Mouse (Mus musculus): ENCODE measurements at regions not wholly inside any gene's neighbourhood (a gene's known extent, or its start where the extent isn't known, plus 50 kb on each side); places are given as distances from the start of the nearest gene placed in this dataset.

DNA sequence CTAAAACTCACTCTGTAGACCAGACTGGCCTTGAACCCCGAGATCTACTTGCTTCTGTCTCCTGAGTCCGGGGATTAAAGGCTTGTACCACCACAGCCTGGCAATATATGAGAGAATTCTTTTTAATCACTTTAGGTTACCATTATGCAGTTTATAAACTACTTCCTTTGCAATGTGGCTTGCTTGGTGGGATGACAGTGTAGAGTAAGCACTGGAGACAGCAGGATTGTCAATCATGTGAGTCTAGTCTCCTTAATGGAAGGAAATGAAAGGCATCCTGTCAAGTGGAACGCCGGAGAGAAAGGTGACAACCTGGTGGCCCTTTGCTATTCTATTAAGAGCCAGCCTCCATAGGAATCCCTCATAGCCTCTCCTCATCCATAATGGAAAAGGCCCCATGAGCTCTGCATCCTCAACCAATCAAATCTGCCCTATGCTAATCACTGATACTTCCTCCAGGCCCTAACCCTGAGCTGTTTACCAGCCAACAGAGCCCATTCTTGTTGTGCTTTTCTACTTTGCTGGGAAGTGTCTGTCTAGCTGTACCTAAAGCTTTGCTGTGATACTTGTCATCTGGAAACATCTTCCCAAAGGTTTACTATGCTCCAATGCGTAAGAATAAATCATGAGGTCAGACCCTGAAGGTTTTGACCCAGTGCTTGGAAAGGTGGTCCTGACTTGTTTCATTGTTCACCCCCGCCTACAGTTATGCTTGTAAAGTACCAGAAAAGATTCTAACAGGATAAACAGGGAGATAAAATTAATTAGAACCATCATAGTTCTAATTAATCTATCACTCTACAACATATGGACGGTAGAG is 130.0 kb upstream of the Bank1 start:
- no peaks in the 10 kb centered on the region for H3K27me3 ChIP-seq (replicated peaks)
- H3K27ac ChIP-seq (ENCODE audit: insufficient read depth, low read depth), result no peak overlapping the region
- H3K4me2 ChIP-seq (ENCODE audit: insufficient read depth, low read depth, poor library complexity, severe bottlenecking), result no peak overlapping the region
- in situ Hi-C loops (cut with MboI; ENCODE audit: low pct_ligation_motif_present, low pct_unique_long_range_greater_than_20kb, low sequenced_read_pairs) (no loop called here), dilution Hi-C loops (cut with MboI; ENCODE audit: extremely low pct_ligation_motif_present, extremely low pct_unique_long_range_greater_than_20kb, low sequenced_read_pairs) (no loop called here)
- H3K9me3 ChIP-seq (replicated peaks; ENCODE audit: low read length), result no peaks in the 10 kb centered on the region
- no peak for TF ChIP-seq ZKSCAN1 (IDR thresholded peaks at IDR 0.05; ENCODE audit: borderline replicate concordance, low read depth, low read length)
- no peak for TF ChIP-seq USF1 (IDR thresholded peaks at IDR 0.05; ENCODE audit: low read depth, low read length)
- TF ChIP-seq KAT2A (IDR thresholded peaks at IDR 0.05; ENCODE audit: insufficient replicate concordance, low read length), result no peak
- no peak for TF ChIP-seq MEF2A (IDR thresholded peaks at IDR 0.05; ENCODE audit: borderline replicate concordance, low read depth, low read length)
- TF ChIP-seq MYC (IDR thresholded peaks at IDR 0.05; ENCODE audit: low read depth, low read length), result no peak
- no peak for DNase-seq (ENCODE audit: extremely low read depth)
- no peaks in the 10 kb centered on the region for H3K36me3 ChIP-seq (replicated peaks in 1 of 2; ENCODE audit: control insufficient read depth in 1 of 2, insufficient read depth in 1 of 2, low read length in 1 of 2)
- H3K79me2 ChIP-seq (replicated peaks; ENCODE audit: control insufficient read depth, extremely low read depth, insufficient read depth, poor library complexity, severe bottlenecking), result no peaks in the 10 kb centered on the region
- no peak overlapping the region for H3K4me3 ChIP-seq (replicated peaks in 1 of 3; ENCODE audit: low read depth in 2 of 3, low read length in 2 of 3, poor library complexity in 1 of 3)
- peaks cover 0 to 9% of the 10 kb centered on the region in 2 experiments; a peak in 3 of 4 replicates for H3K4me1 ChIP-seq (ENCODE audit: control insufficient read depth in 1 of 2, insufficient read depth in 2 of 2)
- no peak overlapping the region for H3K9ac ChIP-seq (ENCODE audit: insufficient read depth, low read depth)

DNA sequence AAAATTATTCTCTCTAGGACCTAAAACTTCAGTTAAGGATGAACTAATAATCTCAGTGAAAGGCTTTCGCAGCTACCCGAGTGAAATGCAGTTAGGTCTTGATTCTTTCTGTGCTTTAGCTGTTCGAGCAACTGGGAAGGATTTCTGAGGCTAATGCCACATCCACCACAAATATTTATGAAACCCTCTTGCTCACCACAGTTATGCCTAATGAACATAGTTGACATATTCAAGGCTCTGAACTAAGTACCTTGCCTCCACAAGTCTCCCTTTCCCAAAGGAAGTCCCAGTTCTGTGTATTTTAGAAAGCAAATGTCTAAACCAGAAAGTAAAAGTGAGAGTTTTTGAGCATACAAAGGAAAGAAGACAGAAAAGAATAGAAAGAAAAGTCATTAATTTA is 129.1 kb upstream of the Bank1 start:
- no peak overlapping the region for H3K4me3 ChIP-seq (replicated peaks in 1 of 3; ENCODE audit: low read depth in 2 of 3, low read length in 2 of 3, poor library complexity in 1 of 3)
- in situ Hi-C loops (cut with MboI; ENCODE audit: low pct_ligation_motif_present, low pct_unique_long_range_greater_than_20kb, low sequenced_read_pairs), result no loop called here
- TF ChIP-seq GABPA (IDR thresholded peaks at IDR 0.05; ENCODE audit: insufficient replicate concordance, low read depth, low read length), result no peak
- no peak for TF ChIP-seq SIN3A (IDR thresholded peaks at IDR 0.05; ENCODE audit: low read length)
- TF ChIP-seq NELFE (IDR thresholded peaks at IDR 0.05; ENCODE audit: low read depth, low read length), result no peak
- no peak overlapping the region for H3K4me2 ChIP-seq (ENCODE audit: insufficient read depth, low read depth, poor library complexity, severe bottlenecking)
- no peak for DNase-seq (ENCODE audit: extremely low read depth)
- no peaks in the 10 kb centered on the region for H3K36me3 ChIP-seq (replicated peaks in 1 of 2; ENCODE audit: control insufficient read depth in 1 of 2, insufficient read depth in 1 of 2, low read length in 1 of 2)
- no peaks in the 10 kb centered on the region for H3K79me2 ChIP-seq (replicated peaks; ENCODE audit: control insufficient read depth, extremely low read depth, insufficient read depth, poor library complexity, severe bottlenecking)
- no peak overlapping the region for H3K27ac ChIP-seq (ENCODE audit: insufficient read depth, low read depth)
- H3K9me3 ChIP-seq (replicated peaks; ENCODE audit: low read length), result no peaks in the 10 kb centered on the region
- dilution Hi-C loops (cut with MboI; ENCODE audit: extremely low pct_ligation_motif_present, extremely low pct_unique_long_range_greater_than_20kb, low sequenced_read_pairs), result no loop called here
- no peaks in the 10 kb centered on the region for H3K27me3 ChIP-seq (replicated peaks)
- no peak overlapping the region for H3K9ac ChIP-seq (ENCODE audit: insufficient read depth, low read depth)
- peaks cover 0 to 15% of the 10 kb centered on the region in 2 experiments; a peak in 3 of 4 replicates for H3K4me1 ChIP-seq (ENCODE audit: control insufficient read depth in 1 of 2, insufficient read depth in 2 of 2)

DNA sequence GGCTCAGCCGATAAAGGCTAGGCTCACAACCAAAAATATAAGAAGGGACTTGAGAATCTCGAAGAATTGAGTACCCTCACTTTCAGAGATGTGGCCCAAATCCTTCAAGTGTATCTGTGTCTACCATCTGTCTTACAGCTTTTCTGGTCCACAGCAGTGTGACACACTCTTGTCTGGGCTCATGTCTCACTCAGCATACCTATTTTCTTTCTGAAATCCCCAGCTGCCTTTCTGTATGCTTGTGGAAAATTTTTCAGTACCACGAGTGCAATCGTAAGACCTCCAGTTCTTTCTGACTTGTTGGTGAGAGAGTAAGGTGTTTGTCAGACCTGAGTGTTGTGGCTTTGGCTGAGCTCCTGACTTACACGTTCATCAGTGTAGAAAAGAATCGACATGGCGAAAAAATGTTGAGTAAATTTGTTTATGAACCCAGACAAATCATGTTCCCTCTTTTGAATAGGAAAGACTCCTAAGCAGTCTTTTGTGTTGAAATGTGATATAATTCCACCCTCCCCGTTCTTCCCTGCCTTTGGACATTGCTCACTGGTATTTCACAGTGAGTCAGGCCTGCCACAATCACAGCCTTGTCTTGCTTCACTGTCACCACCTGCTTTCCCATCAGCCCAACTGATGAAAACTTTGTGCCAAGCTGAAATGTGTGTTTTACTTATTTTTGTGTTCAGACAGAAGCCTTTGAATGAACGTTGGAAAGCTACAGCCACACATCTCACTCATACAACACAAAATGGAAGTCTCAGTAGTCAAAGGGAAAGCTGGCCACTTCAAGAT is 125.3 kb upstream of the Bank1 start:
- dilution Hi-C loops (cut with MboI; ENCODE audit: extremely low pct_ligation_motif_present, extremely low pct_unique_long_range_greater_than_20kb, low sequenced_read_pairs), result no loop called here
- H3K27ac ChIP-seq (ENCODE audit: insufficient read depth, low read depth), result no peak overlapping the region
- TF ChIP-seq KAT2A (IDR thresholded peaks at IDR 0.05; ENCODE audit: insufficient replicate concordance, low read length), result no peak
- no peak for TF ChIP-seq RCOR1 (conservative IDR thresholded peaks at IDR 0.05; ENCODE audit: low read depth, low read length)
- no peak for TF ChIP-seq ELF1 (IDR thresholded peaks at IDR 0.05; ENCODE audit: low read depth, low read length)
- TF ChIP-seq MYC (IDR thresholded peaks at IDR 0.05; ENCODE audit: low read depth, low read length), result 0 out of 2 replicates have a peak, but pooled peaks have one; percentile 16
- no peak for TF ChIP-seq RAD21 (IDR thresholded peaks at IDR 0.05; ENCODE audit: low read depth, low read length)
- TF ChIP-seq MXI1 (IDR thresholded peaks at IDR 0.05; ENCODE audit: low read depth, low read length), result no peak; the same call in 1 of the 2 replicates

More for the DNA sequence above, 125.3 kb upstream of the Bank1 start:
- Histone ChIP-seq H3K4me2 (ENCODE audit: insufficient read depth, low read depth, poor library complexity, severe bottlenecking) (no peak overlapping the region), H3K27me3 (replicated peaks) (no peaks in the 10 kb centered on the region), H3K9ac (ENCODE audit: insufficient read depth, low read depth) (no peak overlapping the region), H3K79me2 (replicated peaks; ENCODE audit: control insufficient read depth, extremely low read depth, insufficient read depth, poor library complexity, severe bottlenecking) (no peaks in the 10 kb centered on the region), H3K9me3 (replicated peaks; ENCODE audit: low read length) (no peaks in the 10 kb centered on the region), H3K36me3 (replicated peaks in 1 of 2; ENCODE audit: control insufficient read depth in 1 of 2, insufficient read depth in 1 of 2, low read length in 1 of 2) (no peaks in the 10 kb centered on the region), H3K4me1 (ENCODE audit: control insufficient read depth in 1 of 2, insufficient read depth in 2 of 2) (peaks cover 0 to 21% of the 10 kb centered on the region in 2 experiments; a peak in 3 of 4 replicates), H3K4me3 (replicated peaks in 1 of 3; ENCODE audit: low read depth in 2 of 3, low read length in 2 of 3, poor library complexity in 1 of 3) (no peak overlapping the region)
- peak; percentile 41 for DNase-seq (ENCODE audit: extremely low read depth)
- in situ Hi-C loops (cut with MboI; ENCODE audit: low pct_ligation_motif_present, low pct_unique_long_range_greater_than_20kb, low sequenced_read_pairs), result no loop called here

Data from CH12.LX (cell line).